Mouse (Mus musculus): ENCODE results near the gene Rpa1. TPM values are rescaled to one million over a fixed set of nuclear protein-coding genes. Genes with fewer than 3 reads are reported as not detected.
"Not testable (repeated sequence)": the region's sequence is repeated elsewhere in the genome, so short reads cannot be mapped to it uniquely, and the experiment has no call there.

The Rpa1 gene
- total RNA-seq (2021): 10 to 100 TPM; 47.2 to 49.9 TPM
- long read RNA-seq, experiment 1, full-length matches to known transcripts: 49 of 70 reads
- long read RNA-seq, experiment 1, partial matches to known transcripts: 14 of 70 reads
- long read RNA-seq, experiment 1, other reads (novel, unspliced or antisense): 7 of 70 reads
- long read RNA-seq, experiment 2, full-length matches to known transcripts: 28 of 41 reads
- long read RNA-seq, experiment 2, partial matches to known transcripts: 10 of 41 reads
- long read RNA-seq, experiment 2, other reads (novel, unspliced or antisense): 3 of 41 reads

DNA sequence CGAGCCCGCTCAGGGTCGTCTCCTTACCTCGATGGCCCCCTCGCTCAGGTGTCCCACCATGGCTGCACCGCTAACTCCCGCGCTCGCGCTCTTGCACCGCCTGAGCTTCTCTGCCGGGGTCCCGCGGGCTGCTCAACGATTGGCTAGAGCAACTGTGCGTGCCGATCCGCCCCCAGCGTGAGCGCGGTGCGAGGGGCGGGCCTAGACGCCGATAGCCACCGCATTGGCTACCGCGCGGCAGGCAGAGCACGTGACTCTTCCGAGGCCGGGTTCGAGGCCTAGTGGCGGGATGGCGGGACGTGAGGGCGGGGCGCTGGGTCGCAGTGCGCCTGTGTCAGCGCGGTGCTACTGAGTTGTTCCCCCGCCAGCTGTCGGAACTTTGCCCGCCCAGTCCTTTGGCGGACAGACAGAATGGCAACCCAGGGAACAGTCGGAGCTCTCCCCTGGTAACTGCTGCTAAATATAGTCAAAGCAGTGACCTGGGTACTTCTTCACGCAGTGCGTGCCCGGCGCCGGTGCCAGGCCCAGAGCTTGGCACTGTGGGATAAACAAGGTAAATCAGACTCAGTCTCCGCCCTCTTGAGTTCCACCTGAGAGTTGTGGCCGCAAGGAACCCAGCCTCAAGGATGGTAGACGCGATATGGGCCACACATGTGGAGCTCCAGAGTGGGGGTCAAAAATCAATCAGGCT lies at the start of gene Rpa1, which contains the start of gene Smyd4:
Gene Rpa1 (minus strand): TSS at position 126 of the 691 bp plus-strand sequence.
Gene Smyd4 (plus strand): TSS at position 235 of the 691 bp plus-strand sequence.
- DNase-seq (ENCODE audit: low spot score in 2 of 2): peak; percentile 93 to 97

DNA sequence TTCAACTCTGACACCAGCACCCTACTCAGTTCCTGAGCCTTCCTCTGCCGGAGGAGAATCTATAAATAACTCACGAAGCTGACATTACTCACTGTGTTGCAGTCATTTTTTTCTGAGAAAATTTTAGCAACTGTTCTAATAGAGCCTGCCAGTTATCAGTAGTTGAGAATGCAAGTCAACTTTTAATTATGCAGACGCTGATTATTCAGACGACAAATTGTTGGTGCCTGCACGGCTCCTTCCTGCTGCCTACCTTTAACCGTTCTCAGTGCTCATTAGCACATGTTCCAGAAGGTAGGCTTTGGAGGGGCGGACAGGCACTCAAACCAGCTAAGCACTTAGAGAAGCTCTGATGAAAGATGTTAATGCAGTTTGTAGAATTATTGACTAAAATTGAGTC lies 49.3 kb upstream of the Rpa1 start:
- no peak for DNase-seq (ENCODE audit: low spot score in 2 of 2)

DNA sequence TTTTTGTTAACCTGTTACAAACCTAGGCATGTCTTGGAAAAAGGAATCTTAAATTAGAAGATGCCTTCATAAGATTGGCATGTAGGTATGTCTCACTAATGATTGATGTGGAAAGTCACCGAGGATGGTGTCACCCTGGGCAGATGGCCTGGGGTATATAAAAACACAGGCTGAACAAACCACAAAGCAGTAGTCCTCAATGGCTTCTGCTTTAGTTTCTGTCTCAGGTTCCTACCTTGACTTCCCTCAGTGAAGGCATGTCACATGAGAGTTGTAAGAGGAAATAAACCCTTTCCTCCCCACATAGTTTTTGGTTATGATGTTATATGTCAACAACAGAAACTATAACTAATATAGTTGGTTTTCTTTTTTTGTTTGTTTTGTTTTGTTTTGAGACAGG lies 47.5 kb upstream of the Rpa1 start:
- DNase-seq (ENCODE audit: low spot score in 2 of 2): no peak

DNA sequence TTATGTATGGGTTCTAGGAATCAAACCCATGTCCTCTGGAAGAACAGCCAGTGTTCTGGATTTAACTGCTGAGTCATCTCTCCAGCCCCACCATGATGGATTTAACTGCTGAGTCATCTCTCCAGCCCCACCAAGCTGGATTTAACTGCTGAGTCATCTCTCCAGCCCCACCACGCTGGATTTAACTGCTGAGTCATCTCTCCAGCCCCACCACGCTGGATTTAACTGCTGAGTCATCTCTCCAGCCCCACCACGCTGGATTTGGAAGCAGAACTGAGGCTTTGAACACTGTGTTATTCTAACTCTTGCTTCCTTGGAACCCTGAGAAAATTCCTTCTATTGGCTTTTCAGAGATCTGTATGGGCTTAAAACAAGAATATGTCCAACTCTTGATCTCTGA lies 35.4 kb upstream of the Rpa1 start:
- DNase-seq (ENCODE audit: low spot score in 2 of 2): not testable (repeated sequence)

DNA sequence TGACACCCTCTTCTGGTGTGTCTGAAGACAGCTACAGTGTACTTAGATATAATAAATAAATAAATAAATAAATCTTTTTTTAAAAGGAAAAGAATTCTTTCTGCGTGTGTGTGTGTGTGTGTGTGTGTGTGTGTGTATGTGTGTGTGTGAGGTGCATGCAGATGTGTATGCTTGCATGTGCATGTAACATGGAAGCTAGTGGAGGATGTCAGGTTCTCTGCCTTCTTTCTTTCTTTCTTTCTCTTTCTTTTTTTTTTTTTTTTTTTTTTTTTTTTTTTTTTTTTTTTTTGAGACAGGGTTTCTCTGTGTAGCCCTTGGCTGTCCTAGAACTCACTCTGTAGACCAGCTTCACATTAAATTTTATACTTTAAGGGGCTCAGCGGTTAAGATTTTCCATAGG lies 30.7 kb upstream of the Rpa1 start:
- DNase-seq (ENCODE audit: low spot score in 2 of 2): not testable (repeated sequence)

DNA sequence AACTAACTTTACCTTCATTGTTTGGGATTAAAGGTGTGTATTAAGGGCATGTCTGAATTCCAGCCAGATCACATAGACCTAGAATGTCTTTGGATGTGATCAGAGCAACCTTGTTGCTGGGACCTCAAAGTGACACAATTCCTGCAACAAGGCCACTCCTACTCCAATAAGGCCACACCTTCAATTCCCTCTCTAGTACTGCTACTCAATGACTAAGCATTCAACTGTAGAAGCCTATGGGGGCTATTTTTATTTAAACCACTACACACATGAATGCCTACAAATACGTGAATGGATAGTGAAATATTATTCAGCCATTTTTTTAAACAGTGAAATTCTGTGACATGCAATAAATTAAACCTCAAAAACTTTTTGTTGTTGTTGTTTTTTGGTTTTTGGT lies 29.0 kb upstream of the Rpa1 start:
- no peak for DNase-seq (ENCODE audit: low spot score in 2 of 2)

DNA sequence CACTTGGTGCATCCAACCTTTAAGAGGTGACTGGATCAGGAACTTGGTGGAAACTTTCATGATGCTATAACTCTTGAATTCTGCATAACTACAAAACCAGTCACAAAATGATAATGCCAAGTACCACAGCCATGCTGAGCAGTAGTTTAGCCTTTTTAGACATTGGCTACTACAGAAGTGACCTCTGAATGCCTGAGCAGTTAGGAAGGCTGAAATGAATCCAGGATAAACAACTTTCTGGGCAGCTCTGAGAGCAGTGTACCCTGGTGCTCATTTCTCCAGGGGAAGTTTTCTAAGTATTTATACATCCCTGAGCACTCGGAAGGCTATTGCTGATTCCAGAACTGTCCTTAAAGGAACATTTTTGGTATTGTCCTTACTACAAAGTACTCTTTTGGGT lies 7.4 kb upstream of the Rpa1 start:
- DNase-seq (ENCODE audit: low spot score in 2 of 2): no peak

DNA sequence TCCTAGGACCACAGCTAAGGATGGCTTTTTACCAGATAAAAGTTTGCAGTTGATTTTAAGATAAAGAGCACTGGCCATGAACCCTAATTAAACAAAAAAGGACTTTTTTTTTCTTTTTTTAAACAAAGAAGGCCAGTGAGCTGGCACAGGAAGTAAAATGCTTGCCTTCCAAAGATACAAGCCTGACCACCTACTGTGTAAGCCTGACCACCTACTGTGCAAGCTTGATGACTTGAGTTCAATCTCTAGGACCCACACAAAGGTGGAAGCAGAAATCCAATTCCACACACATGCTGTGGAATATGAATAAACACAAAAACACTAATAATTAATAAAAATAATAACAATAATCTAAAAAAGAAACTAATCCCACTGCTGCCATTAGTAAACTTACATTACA lies 3.1 kb upstream of the Rpa1 start:
- DNase-seq (ENCODE audit: low spot score in 2 of 2): no peak

DNA sequence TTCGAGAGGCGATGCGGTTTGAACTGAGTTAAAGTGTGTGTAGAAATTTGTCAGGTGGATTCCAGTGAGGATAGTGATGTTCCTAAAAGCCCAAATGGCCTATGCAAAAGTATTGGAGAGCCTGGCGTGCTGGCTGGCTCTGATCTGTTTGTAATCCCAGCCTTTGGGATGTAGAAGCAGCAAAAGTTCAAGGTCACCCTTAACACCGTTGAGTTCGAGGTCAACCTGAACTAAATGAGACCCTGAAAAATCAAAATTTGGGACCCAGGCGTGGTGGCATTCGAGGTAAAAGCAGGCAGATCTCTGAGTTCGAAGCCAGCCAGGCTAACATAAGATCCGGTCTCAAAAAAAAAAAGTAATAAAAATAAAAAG lies 752 bp upstream of the Rpa1 start:
- no peak for DNase-seq (ENCODE audit: low spot score in 2 of 2)

DNA sequence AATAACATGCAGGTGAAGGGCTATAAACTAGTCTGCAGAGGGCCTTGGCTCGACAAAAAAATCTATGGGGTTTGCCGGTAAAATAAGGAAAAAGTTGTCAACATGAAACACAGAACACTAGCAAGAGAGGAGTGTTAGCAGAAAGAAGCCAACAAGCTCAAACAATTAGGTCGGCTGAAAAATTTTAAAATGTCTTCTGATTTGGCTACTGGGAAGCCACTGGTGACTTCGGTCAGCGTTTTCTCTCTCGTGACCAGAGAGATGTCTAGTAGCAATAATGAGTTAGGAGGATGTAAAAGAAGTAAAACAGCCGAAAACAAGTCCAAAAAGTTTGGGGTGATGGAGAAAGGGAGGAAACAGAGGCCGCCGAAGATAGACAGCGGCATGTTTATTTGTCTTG lies 528 bp downstream of the Rpa1 start:
- DNase-seq (ENCODE audit: low spot score in 2 of 2): no peak

DNA sequence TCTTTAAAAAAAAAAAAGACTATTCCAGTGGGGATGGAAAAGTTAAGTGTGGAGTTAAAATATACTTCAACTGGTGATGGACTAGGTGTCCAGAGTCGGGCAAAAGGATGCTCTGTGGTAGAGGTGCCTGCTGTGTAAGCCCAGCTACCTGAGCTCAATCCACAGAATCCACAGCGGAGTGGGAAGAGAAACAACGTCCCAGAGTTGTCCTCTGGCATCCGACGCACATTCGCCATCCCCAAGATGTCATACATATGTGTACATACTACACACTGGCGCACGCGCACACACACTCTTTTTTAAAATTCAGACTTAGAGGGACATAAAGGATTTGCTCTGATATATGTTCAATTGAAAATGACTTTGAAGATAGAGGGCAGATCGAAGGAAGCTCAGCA lies 937 bp downstream of the Rpa1 start:
- DNase-seq (ENCODE audit: low spot score in 2 of 2): no peak

DNA sequence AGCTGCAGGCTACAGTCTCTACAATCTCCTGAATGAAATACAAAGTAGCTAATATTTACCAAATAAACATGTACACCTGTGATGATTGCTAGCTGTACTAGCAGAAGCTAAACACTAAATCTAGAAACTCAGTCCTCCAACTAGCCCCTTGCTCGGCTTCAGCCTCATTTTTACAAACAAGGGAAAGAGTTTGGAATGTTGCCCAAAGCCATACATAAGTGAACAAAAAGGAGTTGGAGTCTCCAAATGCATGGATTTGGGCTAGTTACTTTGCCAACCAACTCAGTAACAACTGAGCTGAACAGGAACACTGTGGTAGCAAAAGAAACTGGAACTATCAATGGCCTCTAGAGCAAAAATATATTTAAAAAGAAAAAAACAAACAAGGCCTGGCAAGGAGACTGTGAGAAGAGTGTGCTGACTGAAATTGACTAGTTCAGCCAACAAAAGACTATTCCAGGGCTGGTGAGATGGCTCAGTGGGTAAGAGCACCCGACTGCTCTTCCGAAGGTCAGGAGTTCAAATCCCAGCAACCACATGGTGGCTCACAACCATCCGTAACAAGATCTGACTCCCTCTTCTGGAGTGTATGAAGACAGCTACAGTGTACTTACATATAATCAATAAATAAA lies 1.5 kb downstream of the Rpa1 start:
- DNase-seq (ENCODE audit: low spot score in 2 of 2): no peak

DNA sequence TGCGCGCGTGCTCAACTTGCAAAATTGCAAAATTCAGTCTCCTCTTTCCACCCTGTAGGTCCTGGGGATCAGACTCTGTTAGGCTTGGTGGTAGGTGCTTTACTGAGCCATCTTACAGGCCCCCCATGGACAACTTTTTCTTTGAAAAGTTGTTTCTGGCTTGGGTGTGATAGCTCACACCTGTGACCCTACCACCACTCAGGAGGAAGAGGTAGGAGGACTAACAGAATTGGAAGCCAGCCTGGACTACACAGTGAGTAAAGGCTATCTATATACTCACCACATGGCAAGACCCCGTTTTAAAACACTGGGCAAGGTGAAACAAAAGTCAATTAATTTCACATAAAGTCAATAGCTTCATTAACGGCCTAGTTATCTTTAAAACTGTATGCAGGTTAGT lies 3.4 kb downstream of the Rpa1 start:
- DNase-seq (ENCODE audit: low spot score in 2 of 2): no peak

DNA sequence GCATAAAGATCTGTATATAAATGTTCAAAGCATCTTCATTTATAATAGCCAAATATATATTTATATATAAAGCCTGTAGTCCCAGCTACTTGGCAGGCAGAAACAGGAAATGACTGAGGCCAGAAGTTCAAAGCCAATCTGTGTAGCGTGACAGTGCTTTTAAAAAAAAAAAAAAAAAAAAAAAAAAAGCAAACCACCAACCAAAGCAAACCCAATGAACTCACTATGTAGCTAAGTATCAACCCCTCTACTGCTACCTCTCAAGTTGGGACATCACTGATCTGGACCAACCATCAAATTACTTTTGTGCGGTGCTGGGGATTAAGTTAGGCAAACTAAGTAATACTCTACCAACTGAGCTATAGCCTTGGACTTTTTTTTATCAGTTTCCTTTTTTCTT lies 4.0 kb downstream of the Rpa1 start:
- DNase-seq (ENCODE audit: low spot score in 2 of 2): no peak

DNA sequence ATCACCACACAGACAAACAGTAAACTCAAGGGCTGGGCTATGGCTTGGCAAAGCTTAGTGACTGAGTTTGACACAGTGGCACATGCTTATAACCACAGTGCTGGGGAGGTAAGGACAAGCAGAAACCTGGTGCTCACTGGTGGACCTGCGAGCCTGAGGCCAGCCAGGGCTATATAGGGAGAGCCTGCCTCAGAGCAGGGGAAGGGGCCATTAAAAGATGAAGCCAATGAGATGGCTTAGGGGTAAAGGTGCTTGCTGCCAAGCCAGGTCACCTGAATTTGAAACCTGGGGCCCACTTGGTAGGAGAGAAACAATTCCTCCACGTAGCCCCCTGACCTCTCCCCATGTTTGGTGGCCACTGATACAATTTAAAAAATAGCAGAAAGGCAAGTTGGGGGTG lies 5.0 kb downstream of the Rpa1 start:
- DNase-seq (ENCODE audit: low spot score in 2 of 2): no peak

DNA sequence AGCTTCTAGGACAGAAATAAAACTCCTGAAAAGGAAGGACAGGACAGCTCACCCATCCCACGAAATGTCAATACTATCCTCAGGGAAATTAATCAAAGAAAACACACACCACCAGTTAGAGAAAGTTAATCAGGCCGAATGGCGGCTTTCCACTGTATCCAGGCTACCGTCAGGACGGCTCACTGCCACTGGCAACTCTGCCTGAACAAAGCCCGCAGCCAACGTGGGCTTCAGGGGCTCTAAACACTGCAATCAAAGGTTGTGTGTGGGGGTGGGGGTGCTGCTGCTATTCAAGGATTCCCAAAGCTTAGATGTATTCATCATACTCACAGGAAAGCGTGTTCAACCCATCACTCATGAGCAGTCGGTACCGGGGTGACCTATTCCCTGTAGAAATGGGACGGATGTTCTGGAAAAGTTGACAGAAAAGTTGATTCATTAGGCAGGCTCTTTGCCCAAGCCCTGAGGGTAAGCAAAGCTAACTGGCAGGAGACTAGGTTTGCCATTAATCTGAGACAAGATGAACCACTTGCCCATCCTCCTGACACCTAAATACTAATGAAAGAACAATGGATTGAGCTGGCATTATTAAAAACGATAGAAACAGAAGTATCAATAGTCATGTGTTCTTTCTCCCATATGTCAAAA lies 7.3 kb downstream of the Rpa1 start:
- no peak for DNase-seq (ENCODE audit: low spot score in 2 of 2)

DNA sequence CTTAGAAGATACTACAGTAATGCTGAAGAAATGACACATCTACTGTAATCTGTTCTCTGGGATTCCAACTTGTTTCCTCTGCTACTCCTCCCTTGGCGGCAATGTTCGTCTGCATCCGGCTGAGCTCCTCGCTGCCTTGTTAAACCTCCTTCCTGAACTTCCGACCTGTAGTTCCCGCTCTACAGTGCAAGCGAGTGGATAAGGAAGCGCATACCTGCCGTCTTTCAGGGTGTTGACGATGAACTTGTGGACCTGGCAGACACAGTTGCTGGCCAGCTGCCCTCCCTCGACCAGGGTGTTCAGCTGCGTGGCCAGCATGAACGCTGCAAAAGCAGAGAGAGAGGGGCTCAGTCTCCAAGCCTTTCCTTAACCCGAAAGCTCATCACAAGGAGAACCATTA lies 8.0 kb downstream of the Rpa1 start:
- DNase-seq (ENCODE audit: low spot score in 2 of 2): no peak

DNA sequence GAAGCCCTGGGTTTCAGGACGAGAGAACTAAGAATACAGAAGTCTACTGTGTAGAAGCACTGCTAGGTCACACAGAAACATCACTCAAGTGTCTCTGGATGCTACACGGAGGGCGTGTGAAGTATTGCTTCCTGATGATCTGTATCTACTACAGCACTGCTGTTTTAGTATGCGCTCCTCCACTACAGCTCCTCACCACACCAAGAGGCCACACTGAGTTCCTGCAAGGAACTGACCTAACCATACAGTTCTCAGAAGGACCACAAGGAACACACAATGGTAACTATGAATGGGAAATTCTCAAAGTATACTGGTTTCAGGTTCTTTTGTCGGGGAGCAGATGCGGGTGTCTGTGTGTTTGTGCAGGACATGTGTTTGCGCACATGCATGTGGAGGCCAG lies 10.9 kb downstream of the Rpa1 start:
- DNase-seq (ENCODE audit: low spot score in 2 of 2): no peak

DNA sequence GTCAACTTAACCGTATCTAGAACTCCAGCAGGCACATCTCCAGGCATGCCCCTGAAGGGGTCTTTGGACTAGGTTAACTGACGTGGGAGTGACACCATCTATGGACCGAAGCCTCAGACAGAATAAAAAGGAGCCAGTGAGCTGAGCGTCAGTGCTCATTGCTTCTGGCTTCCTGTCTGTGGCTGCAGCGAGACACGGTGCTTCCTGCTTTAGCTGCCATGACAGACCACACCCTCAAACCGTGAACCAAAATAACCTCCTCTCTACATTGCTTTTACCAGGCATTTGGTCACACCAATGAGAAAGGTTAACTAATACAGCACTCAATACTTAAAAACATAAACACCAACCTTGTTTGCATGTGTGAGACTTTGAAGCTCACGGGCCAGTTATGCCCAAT lies 11.4 kb downstream of the Rpa1 start:
- DNase-seq (ENCODE audit: low spot score in 2 of 2): no peak

DNA sequence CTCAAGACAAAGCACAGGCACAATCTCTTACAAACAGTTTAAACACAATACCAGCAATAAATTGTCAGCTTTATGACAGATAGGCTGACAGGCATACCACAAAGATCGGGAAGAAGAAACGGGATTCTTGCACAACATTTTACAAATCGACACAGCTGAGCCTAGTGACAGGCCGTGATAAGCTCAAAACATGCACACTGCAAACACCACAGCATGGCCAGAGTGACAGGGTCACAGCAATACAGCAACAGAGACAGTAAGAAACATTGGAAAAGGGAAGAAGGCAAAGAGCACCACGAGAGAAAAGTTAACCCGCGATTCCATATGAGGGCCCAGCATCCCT lies 22.2 kb downstream of the Rpa1 start:
- no peak for DNase-seq (ENCODE audit: low spot score in 2 of 2)

DNA sequence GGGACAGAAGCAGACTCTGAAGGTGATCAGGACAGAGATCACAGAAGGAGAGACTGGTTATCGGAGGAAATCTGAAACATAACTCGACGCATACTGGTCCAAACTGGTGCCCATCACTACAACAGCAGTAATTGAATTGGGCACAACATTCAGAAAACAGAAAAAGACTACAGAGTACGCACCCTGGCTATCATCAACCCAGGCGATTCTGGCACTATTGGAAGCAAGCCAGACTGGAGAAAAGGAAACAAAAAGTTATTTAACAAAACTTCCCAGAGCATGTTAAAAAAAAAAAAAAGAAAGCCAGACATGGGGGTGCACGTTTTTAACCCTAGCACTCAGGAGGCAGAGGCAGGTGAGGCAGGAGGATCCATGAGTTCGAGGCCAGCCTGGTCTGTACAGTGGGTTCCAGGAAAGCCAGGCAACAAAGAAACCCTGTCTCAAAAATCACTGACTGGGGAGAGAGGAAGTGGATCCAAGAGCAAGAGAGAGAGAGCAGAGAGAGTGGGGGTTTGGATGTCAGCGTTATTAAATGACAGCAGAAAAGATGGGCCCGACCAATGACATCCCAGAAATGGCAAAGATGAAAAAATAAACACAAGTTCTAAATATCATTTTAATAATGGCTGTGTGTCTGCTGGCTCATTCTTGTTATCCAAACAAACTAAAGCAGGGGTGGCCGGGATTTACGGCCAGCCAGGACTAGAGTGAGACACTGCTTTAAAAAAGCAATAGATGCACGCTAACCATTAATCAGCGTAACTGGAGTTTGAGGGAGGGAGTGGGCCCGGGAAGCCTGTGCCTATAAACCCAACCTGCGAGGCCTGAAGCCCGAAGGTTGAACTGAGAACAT lies 22.8 kb downstream of the Rpa1 start:
- DNase-seq (ENCODE audit: low spot score in 2 of 2): no peak

Data from left cerebral cortex, adult 18-20 months (tissue).